Mouse (Mus musculus) MEL (cell line): Measurements from ENCODE around the gene Samd14.

Experiments
- CHD2 ChIP-seq: IDR thresholded peaks from 2 replicates; pipeline ENCODE4 v1.6.1; 2011; ENCODE audit warnings: low read length, improper control_type of control experiment
- CTCF ChIP-seq, 3 experiments: IDR thresholded peaks in 2 of 3; conservative IDR thresholded peaks in 1 of 3; 2 replicates each; pipeline ENCODE4 v1.5.1; 2011 to 2012; ENCODE audit warnings: low read length in 3 of 3, low read depth in 2 of 3, mild to moderate bottlenecking in 2 of 3, improper control_type of control experiment in 1 of 3, inconsistent platforms in 1 of 3, mixed read lengths in 1 of 3, moderate library complexity in 1 of 3; ENCODE audit not compliant: control insufficient read depth in 1 of 3, insufficient read depth in 1 of 3, poor library complexity in 1 of 3, severe bottlenecking in 1 of 3
- EP300 ChIP-seq, 2 experiments: IDR thresholded peaks; 2 replicates each; pipeline ENCODE4 v1.6.1; 2011; ENCODE audit warnings: improper control_type of control experiment in 2 of 2, low read length in 2 of 2, low read depth in 1 of 2, mild to moderate bottlenecking in 1 of 2
- GABPA ChIP-seq: IDR thresholded peaks from 2 replicates; pipeline ENCODE4 v1.6.1; 2012; ENCODE audit warnings: low read depth, mild to moderate bottlenecking, inconsistent platforms, low read length, improper control_type of control experiment, moderate library complexity
- MAZ ChIP-seq: IDR thresholded peaks from 2 replicates; pipeline ENCODE4 v1.6.1; 2012; ENCODE audit warnings: low read depth, mild to moderate bottlenecking, inconsistent platforms, low read length, improper control_type of control experiment
- NELFE ChIP-seq: IDR thresholded peaks from 2 replicates; pipeline ENCODE4 v1.6.1; 2011; ENCODE audit warnings: low read depth, low read length, improper control_type of control experiment
- POLR2A ChIP-seq, 2 experiments: IDR thresholded peaks; 2 replicates each; pipeline ENCODE4 v1.6.1; 2011 to 2012; ENCODE audit warnings: low read length in 2 of 2, mild to moderate bottlenecking in 2 of 2, control low read depth in 1 of 2, improper control_type of control experiment in 1 of 2, low read depth in 1 of 2, moderate library complexity in 1 of 2; ENCODE audit not compliant: control insufficient read depth in 1 of 2, insufficient read depth in 1 of 2, poor library complexity in 1 of 2
- POLR2AphosphoS2 ChIP-seq: IDR thresholded peaks from 2 replicates; pipeline ENCODE4 v1.6.1; 2011; ENCODE audit warnings: low read length, improper control_type of control experiment
- POLR2AphosphoS5 ChIP-seq: IDR thresholded peaks from 2 replicates; pipeline ENCODE4 v1.6.1; 2012; ENCODE audit warnings: low read depth, borderline replicate concordance, mild to moderate bottlenecking, inconsistent platforms, low read length, moderate library complexity, mixed read lengths
- TAL1 ChIP-seq: IDR thresholded peaks from 2 replicates; pipeline ENCODE4 v1.6.1; 2012; ENCODE audit warnings: mild to moderate bottlenecking, inconsistent platforms, low read length, moderate library complexity, mixed read lengths
- TBP ChIP-seq: IDR thresholded peaks from 2 replicates; pipeline ENCODE4 v1.8.0; 2011; ENCODE audit warnings: low read depth, low read length, improper control_type of control experiment
- USF2 ChIP-seq, 2 experiments: IDR thresholded peaks; 2 replicates each; pipeline ENCODE4 v1.6.1; 2011 to 2012; ENCODE audit warnings: improper control_type of control experiment in 2 of 2, low read length in 2 of 2, borderline replicate concordance in 1 of 2, inconsistent platforms in 1 of 2, low read depth in 1 of 2, mild to moderate bottlenecking in 1 of 2; ENCODE audit not compliant: insufficient read depth in 1 of 2
- ZMIZ1 ChIP-seq: IDR thresholded peaks from 2 replicates; pipeline ENCODE4 v1.6.1; 2012; ENCODE audit warnings: low read depth, mild to moderate bottlenecking, inconsistent platforms, low read length, improper control_type of control experiment, moderate library complexity

DNA sequence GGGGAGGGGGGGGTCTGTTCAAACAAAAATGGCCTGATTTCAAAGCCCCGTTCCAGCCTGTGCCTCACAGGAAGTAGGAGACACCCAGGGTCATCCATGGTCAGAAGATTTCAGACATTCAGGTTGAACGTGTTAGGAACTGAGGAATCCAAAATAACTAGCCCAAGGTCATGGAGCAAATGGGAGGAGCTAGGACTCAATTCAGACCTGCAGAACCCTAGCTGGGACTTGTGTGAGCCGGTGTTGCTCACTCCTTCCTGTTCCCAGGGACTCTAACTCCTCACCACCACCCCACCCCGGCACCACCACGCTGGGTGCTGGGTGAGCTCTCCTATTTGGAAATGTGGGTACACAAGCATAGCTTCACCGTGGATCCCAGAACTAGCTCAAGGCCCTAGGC, 22.3 kb upstream of the Samd14 start:
- no peak for TF ChIP-seq GABPA
- TF ChIP-seq EP300 (IDR thresholded peaks at IDR 0.05; ENCODE audit: low read depth in 1 of 2, low read length in 2 of 2), result no peak
- TF ChIP-seq ZMIZ1, result no peak
- TF ChIP-seq POLR2AphosphoS5, result no peak
- TF ChIP-seq USF2 (IDR thresholded peaks at IDR 0.05; ENCODE audit: borderline replicate concordance in 1 of 2, insufficient read depth in 1 of 2, low read depth in 1 of 2, low read length in 2 of 2), result no peak
- no peak for TF ChIP-seq CTCF (IDR thresholded peaks at IDR 0.05 in 2 of 3, conservative IDR thresholded peaks at IDR 0.05 in 1 of 3; ENCODE audit: control insufficient read depth in 1 of 3, insufficient read depth in 1 of 3, low read depth in 2 of 3, low read length in 3 of 3, poor library complexity in 1 of 3, severe bottlenecking in 1 of 3)
- no peak for TF ChIP-seq TAL1
- no peak for TF ChIP-seq TBP
- TF ChIP-seq POLR2A (IDR thresholded peaks at IDR 0.05; ENCODE audit: control insufficient read depth in 1 of 2, insufficient read depth in 1 of 2, low read depth in 1 of 2, low read length in 2 of 2, poor library complexity in 1 of 2), result no peak
- TF ChIP-seq CHD2, result no peak
- TF ChIP-seq NELFE, result no peak; the same call in 1 of the 2 replicates
- no peak for TF ChIP-seq MAZ
- no peak for TF ChIP-seq POLR2AphosphoS2
